Mouse (Mus musculus) mature B cell (primary cell): Measurements from ENCODE around the gene Pim1.

Source experiments
- in situ Hi-C: fragments of 300-500 bp; cut with MboI; formaldehyde crosslinking; loops from 2 replicates; pipeline ENCODE4 v1.14.3; 2019

Gene Pim1

GRCm38 (mm10) chr17:29518665-29519064, 28.1 kb downstream of the Pim1 start:
- in situ Hi-C loops = loop anchor here (10.0 kb wide), 1 partner anchor 474 kb away; no protein-coding TSS in a partner anchor

- in situ Hi-C loops = loop anchor here (10.0 kb wide), 1 partner anchor 475 kb away; no protein-coding TSS in a partner anchor
Measured at GRCm38 (mm10) chr17:29519731-29520130, 29.2 kb downstream of the Pim1 start.

DNA sequence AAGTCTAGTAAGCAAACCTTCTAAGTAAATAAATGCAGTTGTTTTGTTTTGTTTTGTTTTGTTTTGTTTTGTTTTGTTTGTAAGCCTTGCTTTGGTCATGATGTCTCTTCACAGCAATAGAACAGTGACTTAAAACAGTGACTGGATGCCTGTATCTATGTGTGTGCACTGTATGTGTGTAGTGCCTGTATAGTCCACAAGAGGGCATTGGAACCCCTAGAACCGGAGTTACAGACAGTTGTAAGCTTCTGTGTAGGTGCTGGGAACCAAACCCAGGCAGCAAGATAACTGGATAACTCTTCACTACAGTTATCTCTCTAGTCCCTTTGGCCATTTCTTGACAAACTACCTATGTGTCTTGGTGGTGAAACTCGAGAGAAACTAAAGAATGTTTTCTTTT, 35.1 kb downstream of the Pim1 start:
- in situ Hi-C loops = no loop called here

- in situ Hi-C loops = no loop called here
Measured at GRCm38 (mm10) chr17:29528568-29529187, 38.1 kb downstream of the Pim1 start.

DNA sequence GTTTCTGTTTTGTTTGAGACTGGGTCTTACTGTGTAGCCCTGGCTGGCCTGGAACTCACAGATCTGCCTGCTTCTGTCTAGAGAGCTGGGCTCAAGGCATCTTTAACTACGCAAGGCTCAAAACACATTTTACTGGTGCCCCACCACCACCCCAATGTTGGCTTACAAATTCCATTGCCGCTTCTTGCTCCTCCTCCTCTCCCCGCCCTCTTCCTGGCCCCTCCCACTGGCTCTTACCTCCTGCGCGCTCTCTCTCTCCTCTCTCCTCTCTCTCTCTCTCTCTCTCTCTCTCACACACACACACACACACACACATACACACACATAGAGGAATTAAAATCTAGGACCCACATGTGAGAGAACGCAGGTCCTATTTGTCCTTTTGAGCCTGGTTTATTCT, 40.0 kb downstream of the Pim1 start:
- in situ Hi-C loops = no loop called here

DNA sequence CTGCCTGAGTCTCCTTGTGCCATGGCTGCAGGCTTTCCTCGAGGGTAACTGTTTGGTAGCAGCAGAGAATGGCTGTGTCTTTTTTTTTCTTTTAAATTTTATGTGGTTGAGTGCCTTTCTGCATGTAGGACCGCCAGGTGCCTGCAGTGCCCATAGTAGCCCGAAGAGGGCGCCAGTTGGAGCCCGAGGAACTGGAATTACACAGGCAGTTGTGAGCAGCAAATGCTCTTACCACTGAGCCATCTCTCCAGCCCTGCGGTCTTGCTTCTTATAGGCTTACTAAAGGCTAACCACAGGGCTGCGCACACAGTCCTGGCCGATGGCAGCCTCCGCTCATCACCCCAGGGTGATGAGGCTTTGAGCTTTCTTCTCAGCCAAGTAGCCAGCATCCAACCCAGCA, 40.7 kb downstream of the Pim1 start:
- in situ Hi-C loops = no loop called here

DNA sequence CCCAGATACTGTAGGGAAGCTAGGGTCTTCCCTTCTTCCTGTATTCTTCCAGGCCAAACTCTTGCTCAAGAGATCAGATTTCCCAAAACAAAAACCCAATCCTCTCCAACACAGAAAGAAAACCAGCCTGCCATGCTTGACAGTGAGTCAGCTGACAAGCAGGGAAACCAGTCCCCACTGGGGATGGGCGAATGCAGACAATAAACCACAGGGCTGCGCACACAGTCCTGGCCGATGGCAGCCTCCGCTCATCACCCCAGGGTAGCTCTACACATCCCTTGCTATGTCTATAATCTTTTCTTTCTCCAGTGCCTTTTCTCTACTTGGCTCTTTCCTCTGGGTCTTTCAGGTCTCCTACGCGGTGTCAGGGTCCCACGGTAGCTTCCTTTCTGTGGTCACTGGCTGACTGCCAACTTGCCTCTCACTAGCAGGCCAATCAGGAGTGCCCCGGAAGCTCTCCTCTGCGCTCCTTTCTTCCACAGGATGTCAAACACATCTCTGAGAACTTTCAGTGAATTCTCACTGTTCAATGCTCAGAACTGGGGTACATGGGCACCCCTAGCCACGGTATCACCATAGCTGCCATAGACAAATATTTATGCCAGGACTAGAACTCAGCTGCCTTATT, 41.3 kb downstream of the Pim1 start:
- in situ Hi-C loops = no loop called here

- in situ Hi-C loops = no loop called here
Measured at GRCm38 (mm10) chr17:29533866-29534265, 43.3 kb downstream of the Pim1 start.

DNA sequence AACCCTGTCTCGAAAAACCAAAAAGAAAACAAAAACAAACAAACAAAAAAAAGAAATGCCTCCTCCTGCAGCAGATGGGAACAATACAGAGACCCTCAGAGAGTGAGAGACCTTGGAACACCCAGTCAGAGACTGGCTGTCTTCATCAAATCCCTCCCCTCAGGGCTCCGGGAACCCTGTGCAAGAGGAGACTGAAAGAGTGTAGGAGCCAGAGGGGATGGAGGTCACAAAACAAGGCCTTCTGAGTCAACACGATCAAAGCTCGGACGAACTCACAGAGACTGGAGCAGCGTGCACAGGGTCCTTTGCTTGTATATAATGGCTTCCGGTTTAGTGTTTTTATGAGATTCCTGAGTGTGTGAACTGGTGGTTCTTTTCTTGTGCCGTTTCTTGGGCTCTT, 49.9 kb downstream of the Pim1 start:
- in situ Hi-C loops = no loop called here

- in situ Hi-C loops = no loop called here
Measured at GRCm38 (mm10) chr17:29541419-29541818, 50.9 kb downstream of the Pim1 start.

GRCm38 (mm10) chr17:29542831-29543690, 52.5 kb downstream of the Pim1 start:
- in situ Hi-C loops = no loop called here

- in situ Hi-C loops = no loop called here
Measured at GRCm38 (mm10) chr17:29544064-29544463, 53.5 kb downstream of the Pim1 start.

DNA sequence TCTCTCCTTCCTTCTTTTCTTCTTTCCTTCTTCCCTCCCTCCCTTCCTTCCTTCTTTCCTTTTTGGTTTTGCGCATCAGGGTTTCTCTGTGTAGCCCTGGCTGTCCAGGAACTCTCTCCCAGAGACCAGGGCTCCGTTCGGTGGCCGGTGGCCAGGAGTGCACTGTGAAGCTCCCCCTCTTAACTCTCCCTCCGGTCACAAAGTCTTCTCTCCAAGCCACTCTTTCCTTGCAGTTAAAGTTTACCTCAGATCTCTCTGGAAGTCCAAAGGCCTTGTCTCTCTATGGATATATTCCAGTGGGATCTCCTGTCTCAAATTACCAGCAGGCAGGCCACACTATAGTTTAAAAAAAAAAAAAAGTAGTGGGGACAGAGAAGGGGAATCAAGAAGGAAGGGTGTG, 54.7 kb downstream of the Pim1 start:
- in situ Hi-C loops = no loop called here
